Mouse (Mus musculus): ENCODE results near the gene Chd5. TPM values are rescaled to one million over a fixed set of nuclear protein-coding genes. Genes with fewer than 3 reads are reported as not detected.

Chd5 gene
- polyA plus RNA-seq, 1 experiment from 2014 or later, result 0.56 TPM

DNA sequence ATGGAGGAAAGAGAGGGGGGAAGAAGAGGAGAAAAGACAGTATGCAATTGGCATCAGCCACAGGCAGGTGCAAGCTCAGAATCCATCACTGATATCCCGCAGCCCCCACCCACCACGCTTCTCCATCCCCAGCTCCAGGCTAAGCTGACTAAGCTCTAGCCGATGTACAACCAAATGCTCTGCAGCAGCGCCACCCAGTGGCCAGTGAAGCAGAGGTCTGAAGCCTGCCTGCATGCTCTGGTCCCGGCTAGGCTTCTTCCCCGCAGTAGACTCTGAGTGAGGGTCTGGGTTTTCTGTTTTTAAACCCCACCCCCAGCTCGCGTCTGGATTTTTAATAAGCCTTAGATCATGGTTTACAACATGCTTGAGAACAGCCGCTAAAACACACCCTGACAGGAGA, 96.4 kb downstream of the Chd5 start:
- Histone ChIP-seq H3K4me1 (ENCODE audit: control insufficient read depth, insufficient read depth, low read length) (peaks cover 5% of the 10 kb centered on the region), H3K27ac (ENCODE audit: low read depth, low read length) (no peak overlapping the region)

DNA sequence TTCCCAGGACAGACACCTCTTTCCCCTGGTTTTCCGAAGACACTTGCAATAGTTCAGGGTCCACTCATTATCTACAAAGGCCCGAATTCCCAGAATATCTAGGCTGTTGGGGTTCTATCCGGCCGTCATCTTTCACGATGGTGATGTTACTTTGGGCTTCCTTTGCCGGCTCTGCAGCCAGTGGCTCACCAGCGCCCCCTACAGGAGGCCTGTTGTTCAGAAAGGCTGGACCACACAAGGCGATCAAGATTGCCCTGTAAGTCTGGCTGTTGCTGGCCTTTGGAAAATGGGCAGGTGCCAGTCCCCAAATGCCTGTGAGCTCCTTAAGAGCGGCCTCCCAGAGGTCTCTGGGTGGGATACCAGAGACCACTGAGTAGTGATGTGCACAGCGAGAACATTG, 96.8 kb downstream of the Chd5 start:
- no peaks in the 10 kb centered on the region for H3K36me3 ChIP-seq (ENCODE audit: control insufficient read depth, insufficient read depth, low read length)
- no peaks in the 10 kb centered on the region for H3K27me3 ChIP-seq (ENCODE audit: control insufficient read depth, insufficient read depth, low read length)
- no peaks in the 10 kb centered on the region for H3K9me3 ChIP-seq (ENCODE audit: control insufficient read depth, low read length)
- peak overlapping the region; percentile 49 for H3K4me2 ChIP-seq
- DNase-seq (ENCODE audit: low spot score, missing footprints) (peak; percentile 99), ATAC-seq (ENCODE audit: low FRiP score) (peak; percentile 73)
- H3K4me3 ChIP-seq (ENCODE audit: low read depth, low read length), result peak overlapping the region; percentile 9; the same call in 1 of the 2 replicates
- no peak overlapping the region for H3K27ac ChIP-seq (ENCODE audit: low read depth, low read length)
- H3K9ac ChIP-seq (ENCODE audit: low read length), result peak overlapping the region; percentile 40; the same call in 1 of the 2 replicates
- H3K4me1 ChIP-seq (ENCODE audit: control insufficient read depth, insufficient read depth, low read length), result peaks cover 5% of the 10 kb centered on the region
- 11% methylated on average over 10 of the region's 10 CpGs for WGBS

More for the DNA sequence above, 96.4 kb downstream of the Chd5 start:
- H3K4me2 ChIP-seq, result peak overlapping the region; percentile 49
- DNase-seq (ENCODE audit: low spot score, missing footprints) (peak; percentile 99), ATAC-seq (ENCODE audit: low FRiP score) (peak; percentile 91)
- H3K9ac ChIP-seq (ENCODE audit: low read length), result peak overlapping the region; percentile 40; the same call in 1 of the 2 replicates
- no peaks in the 10 kb centered on the region for H3K36me3 ChIP-seq (ENCODE audit: control insufficient read depth, insufficient read depth, low read length)
- no peaks in the 10 kb centered on the region for H3K9me3 ChIP-seq (ENCODE audit: control insufficient read depth, low read length)
- 1% methylated on average over 9 of the region's 9 CpGs for WGBS
- peak overlapping the region; percentile 9; the same call in 1 of the 2 replicates for H3K4me3 ChIP-seq (ENCODE audit: low read depth, low read length)
- no peaks in the 10 kb centered on the region for H3K27me3 ChIP-seq (ENCODE audit: control insufficient read depth, insufficient read depth, low read length)

Other genes starting within 250 kb of the Chd5 start
- 0.28 and 0.31 TPM in 2 replicates for gene Tnfrsf25, start 222.7 kb upstream of the Chd5 start, polyA plus RNA-seq (2014; fragmentation: Nextera tagmentation; extraction: Ambion mirVana)
- gene Espn, start 186.3 kb upstream of the Chd5 start, polyA plus RNA-seq (2014; fragmentation: Nextera tagmentation; extraction: Ambion mirVana), result 0.33 and 0.61 TPM in 2 replicates
- gene Hes2, start 179.8 kb upstream of the Chd5 start, polyA plus RNA-seq (2014; fragmentation: Nextera tagmentation; extraction: Ambion mirVana), result 1.0 and 1.4 TPM in 2 replicates
- 92.5 and 93.5 TPM in 2 replicates for gene Acot7, start 160.5 kb upstream of the Chd5 start, polyA plus RNA-seq (2014; fragmentation: Nextera tagmentation; extraction: Ambion mirVana)
- gene Gpr153, start 64.4 kb upstream of the Chd5 start, polyA plus RNA-seq (2014; fragmentation: Nextera tagmentation; extraction: Ambion mirVana), result 7.4 and 9.5 TPM in 2 replicates
- gene Hes3, start 47.0 kb upstream of the Chd5 start, polyA plus RNA-seq (2014; fragmentation: Nextera tagmentation; extraction: Ambion mirVana), result 8.6 and 12.6 TPM in 2 replicates
- 18.1 and 19.8 TPM in 2 replicates for gene Icmt, start 41.4 kb upstream of the Chd5 start, polyA plus RNA-seq (2014; fragmentation: Nextera tagmentation; extraction: Ambion mirVana)
- 1.1 and 1.7 TPM in 2 replicates for gene Rnf207, start 19.7 kb upstream of the Chd5 start, polyA plus RNA-seq (2014; fragmentation: Nextera tagmentation; extraction: Ambion mirVana)
- gene Rpl22, start 12.9 kb upstream of the Chd5 start, polyA plus RNA-seq (2014; fragmentation: Nextera tagmentation; extraction: Ambion mirVana), result 357 and 368 TPM in 2 replicates
- gene Nphp4, start 138.1 kb downstream of the Chd5 start, polyA plus RNA-seq (2014; fragmentation: Nextera tagmentation; extraction: Ambion mirVana), result 4.4 and 4.8 TPM in 2 replicates
- 10.5 and 11.0 TPM in 2 replicates for gene Kcnab2, start 139.2 kb downstream of the Chd5 start, polyA plus RNA-seq (2014; fragmentation: Nextera tagmentation; extraction: Ambion mirVana)

Data from midbrain, embryonic 11.5 days (tissue).